Mouse (Mus musculus): ENCODE measurements around the gene Papss2.
"Not testable (repeated sequence)": the region's sequence is repeated elsewhere in the genome, so short reads cannot be mapped to it uniquely, and the experiment has no call there.

The Papss2 gene

DNA sequence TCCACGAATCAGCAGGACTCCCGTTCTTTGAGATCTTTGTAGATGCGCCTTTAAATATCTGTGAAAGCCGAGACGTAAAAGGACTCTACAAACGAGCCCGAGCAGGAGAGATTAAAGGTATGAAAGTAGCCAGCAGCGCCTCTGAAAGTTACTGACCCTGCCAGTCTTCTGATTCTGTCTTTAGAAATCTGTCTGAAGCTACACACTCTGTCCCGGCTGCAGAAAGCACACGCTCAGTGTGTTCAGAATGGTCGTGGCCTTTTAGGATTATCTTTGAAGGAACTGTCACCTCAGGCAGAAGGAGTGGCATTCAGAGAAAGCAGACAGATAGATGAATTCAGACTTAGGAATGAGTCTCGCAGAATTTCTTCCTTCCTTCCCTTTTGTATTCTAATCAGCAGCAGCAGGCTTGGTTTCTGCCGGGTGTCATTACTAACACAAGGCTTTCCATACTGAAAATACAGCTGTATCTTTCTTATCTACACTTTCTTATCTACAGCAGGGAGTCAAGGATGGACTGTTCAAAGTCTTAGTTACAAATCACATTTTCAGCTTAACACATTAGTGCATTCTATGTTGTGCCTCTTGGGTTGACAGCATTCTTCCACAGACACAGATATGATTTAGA lies 42.8 kb downstream of the Papss2 start:
- DNase-seq (ENCODE audit: low spot score in 2 of 2) = no peak

DNA sequence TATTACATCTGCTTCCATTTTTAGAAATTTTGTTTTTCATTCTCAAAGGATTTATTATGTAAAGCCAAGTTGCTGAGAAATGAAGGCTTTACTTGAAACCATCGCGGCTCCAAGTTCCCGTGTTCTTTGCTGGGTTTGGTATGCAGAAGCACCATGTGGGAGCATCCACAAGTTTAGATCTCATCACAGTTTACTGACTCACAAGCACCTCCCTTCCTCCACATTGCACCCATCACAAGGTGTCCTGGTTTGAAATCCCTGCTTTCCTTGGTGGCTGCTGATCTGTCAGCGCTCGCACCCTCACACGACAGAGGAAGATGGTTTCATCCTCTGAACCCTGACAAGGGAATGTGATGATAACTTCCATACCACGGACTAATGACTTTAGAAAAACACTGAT lies 45.9 kb downstream of the Papss2 start:
- no peak for DNase-seq (ENCODE audit: low spot score in 2 of 2)

DNA sequence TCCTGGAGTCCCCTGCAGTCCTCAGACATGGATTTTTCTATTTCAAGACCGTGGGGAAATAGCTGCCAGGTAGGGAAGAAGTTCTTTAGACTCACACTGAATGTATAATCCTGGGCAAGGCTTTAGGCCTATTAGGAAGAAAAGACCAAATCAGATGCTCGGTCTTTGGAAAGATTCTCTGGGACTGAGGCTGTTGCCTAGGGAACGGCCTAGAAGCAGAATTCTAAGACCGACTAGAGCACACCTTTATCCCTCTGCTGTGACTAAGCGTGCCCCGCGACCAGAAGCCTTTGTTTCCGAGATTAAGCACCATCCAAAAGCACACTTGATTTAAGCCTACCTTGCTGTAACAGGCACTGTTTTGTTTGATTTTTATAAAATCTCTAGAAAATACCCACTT lies 46.4 kb downstream of the Papss2 start:
- no peak for DNase-seq (ENCODE audit: low spot score in 2 of 2)

DNA sequence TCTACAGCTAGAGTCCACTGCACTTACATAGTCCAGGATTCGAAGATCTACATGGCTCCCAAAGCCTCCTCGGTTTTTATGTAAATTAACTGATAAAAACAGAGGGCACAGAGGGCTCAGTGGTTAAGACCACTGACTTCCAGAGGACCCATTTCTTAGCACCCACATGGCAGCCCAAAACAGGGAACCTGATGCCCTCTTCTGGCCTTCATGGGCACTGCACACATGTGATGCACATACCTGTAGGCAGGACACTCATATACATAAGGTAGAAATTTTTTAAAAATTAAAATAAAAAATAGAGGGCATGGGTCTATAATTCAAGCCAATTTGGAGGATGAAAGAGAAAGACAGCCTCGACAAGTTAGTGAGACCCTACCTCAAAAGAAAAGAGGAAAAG lies 48.1 kb downstream of the Papss2 start:
- DNase-seq (ENCODE audit: low spot score in 2 of 2) = no peak

DNA sequence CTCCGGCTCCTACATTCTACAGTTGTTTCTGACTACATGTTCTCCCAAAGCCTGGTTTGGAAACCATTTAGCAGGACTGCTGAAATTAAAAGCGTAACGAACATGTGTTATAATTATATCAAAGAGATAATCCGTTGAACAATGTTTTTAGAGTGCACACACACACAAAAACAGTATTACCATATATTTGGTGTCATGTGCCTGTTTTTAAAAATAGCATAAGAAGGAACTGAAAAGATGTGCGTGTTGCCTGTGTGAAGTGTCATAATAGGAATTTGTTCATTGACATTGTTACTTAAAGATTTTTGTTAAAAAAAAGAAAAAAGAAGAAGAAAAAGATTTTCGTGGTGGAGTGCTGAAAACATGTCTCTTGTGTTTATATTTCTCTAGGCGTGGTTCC lies 50.3 kb downstream of the Papss2 start:
- no peak for DNase-seq (ENCODE audit: low spot score in 2 of 2)

DNA sequence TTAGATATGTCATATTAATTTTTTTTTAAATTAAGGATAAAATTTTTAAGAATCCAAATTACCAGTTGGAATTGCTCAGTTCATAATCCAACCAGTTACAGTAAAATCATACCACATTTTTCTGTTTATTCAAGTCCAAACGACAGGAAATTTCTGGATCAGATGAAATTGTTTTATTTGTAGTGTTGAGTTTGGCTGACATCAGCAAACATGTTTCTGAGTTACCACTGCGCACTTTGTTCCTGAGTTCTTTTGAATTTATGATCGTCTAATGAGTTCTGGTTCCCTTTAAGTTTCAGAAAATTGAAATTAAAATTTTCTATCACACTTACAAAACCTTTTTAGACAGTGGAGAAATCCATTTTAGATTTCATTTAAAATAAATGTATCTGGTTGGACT lies 50.8 kb downstream of the Papss2 start:
- no peak for DNase-seq (ENCODE audit: low spot score in 2 of 2)

DNA sequence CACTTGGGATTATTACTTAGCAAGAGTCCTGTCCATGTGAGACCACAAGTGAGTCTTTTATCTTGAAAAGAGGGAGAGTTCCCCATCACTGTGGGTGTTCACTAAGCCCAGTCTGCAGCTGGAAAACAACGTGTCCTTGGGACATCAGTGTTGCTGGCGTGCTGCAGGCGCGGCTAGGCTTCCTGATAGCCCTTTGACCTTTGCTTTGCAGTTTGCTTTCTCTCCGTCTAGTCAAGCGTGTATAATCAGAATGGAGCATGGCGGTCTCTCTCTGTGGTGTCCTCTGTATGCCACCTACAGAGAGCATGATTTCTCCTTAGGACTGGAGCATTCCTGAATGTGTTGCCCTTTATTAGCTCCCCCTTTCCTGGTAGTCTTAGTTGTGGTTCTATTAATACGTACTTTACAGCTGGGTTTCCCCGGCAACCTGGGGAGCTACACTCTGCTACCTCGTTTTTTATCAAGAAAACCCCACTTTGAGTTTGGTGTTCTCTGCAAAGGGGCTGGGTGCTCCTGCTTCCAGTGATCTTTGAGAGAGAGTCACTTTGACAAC lies 52.5 kb downstream of the Papss2 start:
- DNase-seq (ENCODE audit: low spot score in 2 of 2) = no peak

DNA sequence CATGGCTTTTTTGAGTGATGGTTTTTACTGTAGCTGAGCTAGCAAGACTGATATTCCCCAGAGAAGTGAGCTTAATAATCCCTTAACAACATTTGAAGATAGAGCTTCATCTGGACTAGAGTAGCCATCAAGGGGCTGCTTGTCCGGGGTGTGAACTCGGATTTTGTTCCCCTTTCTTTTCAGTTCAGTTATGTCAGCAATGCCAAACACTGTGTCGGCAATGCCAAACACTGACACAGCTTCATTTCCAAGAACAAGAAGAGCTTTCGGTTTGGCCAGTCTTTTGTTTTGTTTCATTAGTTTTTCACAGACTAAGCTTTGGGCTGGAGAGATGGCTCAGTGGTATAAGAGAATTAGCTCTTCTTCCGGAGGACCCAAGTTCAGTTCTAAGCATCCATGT lies 55.5 kb downstream of the Papss2 start:
- DNase-seq (ENCODE audit: low spot score in 2 of 2) = no peak

DNA sequence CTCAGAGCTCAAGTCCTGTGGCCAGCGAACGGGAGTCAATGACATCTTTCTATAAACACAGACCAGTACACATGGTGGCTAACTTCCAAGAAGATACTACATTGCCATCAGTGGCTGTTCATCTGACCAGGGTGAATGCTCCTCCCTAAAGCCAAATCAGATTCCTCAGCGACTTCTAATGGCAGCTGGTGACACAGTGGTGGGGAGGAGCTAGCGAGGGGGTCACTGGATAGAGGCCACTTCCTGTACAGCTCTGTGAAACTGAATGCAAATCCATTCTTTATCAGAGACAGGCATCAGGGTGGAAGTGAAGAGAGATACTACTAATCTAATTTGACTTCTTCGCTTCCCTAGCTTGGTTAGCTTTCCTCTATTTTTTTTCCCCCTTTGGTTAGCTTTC lies 57.5 kb downstream of the Papss2 start:
- DNase-seq (ENCODE audit: low spot score in 2 of 2) = no peak

DNA sequence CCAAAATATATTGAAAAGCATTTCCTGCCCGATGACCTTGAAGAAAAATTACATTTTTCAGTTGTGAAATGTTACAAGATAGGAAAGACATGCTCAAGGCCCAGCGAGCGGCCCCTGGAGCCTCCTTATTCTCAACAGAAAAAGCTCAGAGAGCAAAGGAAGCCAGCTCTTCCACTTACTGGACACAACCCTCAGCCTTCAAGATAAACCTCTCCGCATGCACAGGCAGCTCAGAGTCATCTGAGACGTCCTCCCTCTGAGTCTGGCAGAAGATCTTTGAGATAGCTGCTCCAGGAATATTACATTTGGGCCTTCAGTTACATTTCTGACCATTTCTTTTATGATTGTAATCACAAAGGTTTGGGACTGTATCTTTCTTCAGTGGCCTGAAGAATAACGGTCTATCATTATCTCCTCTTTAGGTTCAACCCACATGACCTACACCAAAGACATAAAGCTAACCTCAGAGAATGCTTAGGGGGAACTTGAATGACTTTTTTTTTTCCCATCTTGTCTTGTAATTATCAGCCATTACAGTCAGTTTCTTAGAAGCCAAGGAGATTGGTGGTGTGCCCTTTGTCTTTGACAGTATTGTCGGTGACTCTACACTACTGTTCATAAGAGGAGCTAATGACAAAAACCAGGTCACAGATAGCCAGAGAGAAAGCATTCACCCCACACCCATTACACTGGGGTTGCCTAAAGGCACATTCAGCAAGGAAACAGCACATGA lies 58.2 kb downstream of the Papss2 start:
- no peak for DNase-seq (ENCODE audit: low spot score in 2 of 2)

DNA sequence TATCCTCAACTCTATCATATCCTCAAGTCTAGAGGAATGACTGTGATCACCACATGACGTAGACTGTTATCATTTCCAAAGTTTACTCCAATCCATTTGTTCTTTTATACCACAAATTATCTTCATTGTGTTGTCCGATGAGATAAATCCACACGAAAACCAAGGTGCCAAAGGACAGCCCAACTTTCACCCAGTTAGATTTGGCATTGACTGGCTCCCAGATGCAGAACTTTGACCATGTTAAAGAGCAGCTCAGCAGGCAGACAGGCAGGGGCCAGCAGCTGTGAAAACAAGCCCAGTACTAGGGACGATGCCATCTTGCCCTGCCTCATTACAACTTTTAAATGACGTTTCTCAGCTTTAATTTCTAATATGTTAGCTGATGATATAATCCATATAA lies 63.8 kb downstream of the Papss2 start:
- no peak for DNase-seq (ENCODE audit: low spot score in 2 of 2)

DNA sequence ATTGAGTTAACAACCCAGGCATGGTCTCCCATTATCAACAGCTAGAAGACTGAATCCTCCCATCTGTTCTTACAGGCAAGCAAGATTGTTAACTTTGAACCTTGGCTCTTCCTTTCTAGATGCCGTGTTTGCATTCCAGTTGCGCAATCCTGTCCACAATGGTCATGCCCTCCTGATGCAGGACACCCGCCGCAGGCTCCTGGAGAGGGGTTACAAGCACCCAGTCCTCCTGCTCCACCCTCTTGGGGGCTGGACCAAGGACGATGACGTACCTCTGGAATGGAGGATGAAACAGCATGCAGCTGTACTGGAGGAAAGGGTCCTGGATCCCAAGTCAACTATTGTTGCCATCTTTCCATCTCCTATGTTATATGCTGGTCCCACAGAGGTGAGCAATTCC lies 67.3 kb downstream of the Papss2 start:
- DNase-seq (ENCODE audit: low spot score in 2 of 2) = no peak

DNA sequence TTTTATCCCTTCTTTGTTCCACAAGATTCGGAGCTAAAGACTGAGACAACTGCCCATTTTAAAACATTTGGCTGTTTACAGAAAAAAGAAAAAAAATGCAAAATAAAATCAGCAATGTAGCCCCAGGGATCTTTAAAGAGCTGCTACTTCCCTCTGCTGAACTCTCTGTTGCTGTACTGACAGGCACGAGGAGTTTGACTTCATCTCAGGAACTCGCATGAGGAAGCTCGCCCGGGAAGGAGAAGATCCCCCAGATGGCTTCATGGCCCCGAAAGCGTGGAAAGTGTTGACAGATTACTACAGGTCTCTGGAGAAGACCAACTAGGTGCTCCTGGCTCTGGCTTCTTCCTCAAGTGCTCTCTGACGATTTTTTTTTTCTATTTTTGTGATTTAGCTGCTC lies 69.7 kb downstream of the Papss2 start:
- DNase-seq (ENCODE audit: low spot score in 2 of 2) = no peak

DNA sequence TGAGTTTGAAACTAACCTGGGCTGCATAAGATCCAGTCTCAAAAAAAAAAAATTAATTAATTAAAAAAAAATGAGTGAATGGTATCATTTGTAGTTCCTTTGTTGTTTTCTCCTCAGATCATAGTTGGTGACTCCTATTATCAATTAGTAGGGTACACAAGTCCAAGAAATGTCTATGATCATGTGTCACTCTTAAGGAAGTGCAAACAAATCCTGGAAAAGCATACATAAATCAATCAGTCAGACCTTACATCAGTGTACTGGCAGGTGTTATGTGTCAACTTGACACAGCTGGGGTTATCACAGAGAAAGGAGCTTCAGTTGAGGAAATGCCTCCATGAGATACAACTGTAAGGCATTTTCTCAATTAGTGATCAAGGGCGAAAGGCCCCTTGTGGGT lies 72.2 kb downstream of the Papss2 start:
- not testable (repeated sequence) for DNase-seq (ENCODE audit: low spot score in 2 of 2)

DNA sequence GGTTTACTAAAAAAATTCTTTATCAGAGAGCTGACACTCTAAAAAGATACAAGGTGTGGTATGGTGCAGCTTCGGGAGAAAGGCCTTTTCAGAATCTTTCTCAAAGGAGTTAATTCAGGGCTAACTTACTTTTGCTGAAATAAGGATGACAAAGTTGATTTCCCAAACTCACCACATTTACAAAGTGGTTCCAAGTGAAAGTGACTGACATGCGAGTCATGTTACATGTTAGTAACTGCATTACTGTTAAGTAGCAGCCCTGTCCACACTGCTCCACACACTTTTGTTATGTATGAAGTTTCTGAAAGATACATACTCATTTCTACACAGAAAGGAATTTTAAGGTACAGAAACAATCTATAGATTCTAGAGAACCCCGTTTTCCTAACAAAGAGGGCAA lies 80.2 kb downstream of the Papss2 start:
- no peak for DNase-seq (ENCODE audit: low spot score in 2 of 2)

DNA sequence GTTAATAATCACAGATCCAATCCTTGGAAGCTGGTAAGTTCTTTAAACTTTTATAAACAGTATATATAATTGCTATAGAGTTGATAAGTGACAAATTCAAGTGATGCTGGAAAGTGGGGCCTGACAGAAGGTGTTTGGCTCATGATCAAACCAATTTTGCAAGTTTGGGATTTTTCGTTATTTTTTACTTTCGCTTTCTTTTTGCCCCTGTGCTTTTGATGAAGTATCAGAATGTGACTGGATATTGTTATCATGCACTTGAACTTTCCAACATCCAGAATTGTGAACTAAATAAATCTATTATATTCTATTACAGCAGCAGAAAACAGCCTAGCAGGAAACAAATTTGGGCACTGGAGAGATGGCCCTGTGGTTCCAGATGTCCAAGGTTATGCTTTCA lies 85.3 kb downstream of the Papss2 start:
- no peak for DNase-seq (ENCODE audit: low spot score in 2 of 2)

DNA sequence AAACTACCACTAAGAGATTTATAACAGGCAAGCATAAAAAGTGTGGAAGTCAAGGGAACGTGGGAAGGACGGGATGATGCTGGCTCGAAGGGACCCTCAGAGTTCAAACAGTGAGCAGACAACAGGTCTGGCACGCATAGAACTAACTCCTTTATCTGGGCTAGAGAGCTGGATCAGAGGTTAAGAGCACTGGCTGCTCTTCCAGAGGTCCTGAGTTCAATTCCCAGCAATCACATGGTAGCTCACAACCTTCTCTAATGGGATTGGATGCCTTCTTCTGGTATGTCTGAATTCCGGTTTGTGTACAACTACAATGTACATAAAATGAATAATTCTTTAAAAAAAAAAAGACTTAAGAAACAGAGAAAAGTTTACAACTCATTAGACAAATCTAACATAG lies 87.5 kb downstream of the Papss2 start:
- no peak for DNase-seq (ENCODE audit: low spot score in 2 of 2)

DNA sequence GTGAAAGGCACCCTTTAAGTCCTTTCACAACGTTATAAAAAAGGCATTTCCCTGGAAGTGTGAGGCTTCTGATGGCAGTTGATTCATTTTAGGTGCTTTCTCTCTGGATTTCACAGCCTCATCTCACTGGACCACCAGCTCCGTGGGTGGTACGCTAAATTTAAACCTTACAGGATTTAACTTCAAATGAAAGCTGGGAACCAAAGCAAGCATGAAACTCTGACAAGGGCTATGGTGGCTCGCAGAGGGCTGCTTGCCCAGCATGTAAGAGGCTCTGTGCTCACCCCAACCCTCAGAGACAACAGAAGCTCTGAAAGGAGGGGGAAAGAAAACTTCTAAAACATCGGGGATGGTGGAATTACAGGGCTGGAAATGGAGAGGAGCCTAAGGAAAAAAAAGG lies 92.1 kb downstream of the Papss2 start:
- no peak for DNase-seq (ENCODE audit: low spot score in 2 of 2)

DNA sequence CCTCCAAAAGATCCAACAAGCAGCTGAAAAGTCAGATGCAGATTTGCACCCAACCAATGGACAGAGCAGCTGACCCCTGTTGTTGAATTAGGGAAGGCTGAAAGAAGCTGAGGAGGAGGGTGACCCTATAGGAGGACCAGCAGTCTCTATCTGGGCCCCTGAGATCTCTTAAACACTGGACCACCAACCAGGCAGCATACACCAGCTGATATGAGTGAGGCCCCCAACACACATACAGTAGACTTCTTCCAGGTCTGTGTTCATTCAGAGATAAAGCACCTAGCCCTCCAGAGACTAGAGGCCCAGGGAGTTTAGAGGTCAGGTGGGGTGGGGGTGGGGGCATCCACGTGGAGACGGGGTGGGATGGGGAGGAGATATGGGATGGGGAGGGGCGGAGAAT lies 92.6 kb downstream of the Papss2 start:
- DNase-seq (ENCODE audit: low spot score in 2 of 2) = not testable (repeated sequence)

DNA sequence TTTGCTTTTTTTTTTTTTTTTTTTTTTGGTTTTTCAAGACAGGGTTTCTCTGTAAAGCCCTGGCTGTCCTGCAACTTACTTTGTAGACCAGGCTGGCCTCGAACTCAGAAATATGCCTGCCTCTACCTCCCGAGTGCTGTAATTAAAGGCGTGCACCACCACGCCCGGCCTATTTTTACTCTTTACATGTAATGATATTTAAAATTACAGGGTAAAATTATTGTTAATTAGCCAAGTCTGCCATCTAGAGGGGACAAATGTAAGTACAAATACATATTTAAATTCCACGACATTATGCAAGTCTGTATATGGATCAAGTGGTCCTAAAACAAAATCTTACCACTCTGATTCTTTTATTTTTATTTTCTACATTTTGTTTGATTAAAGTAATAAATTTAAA lies 94.1 kb downstream of the Papss2 start:
- peak in 1 of 2 experiments; percentile 4 for DNase-seq (ENCODE audit: low spot score in 2 of 2)

DNA sequence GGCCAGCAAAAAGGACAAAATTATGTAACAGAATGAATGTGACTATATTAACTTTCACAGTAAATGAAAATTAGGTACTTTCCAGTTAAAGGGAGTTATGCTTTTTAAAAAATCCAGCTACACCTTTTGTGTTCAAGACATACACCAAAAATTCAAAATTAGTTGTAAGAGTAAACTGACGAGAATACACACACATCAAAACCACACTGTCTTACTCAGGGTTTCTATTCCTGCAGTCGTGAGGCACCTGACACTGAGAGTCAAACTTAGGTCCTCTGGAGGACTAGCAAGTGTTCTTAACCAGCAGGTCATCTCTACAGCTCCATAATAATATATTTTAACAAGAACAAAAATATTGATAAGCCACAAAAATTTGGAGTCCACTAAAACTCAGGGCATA lies 101.1 kb downstream of the Papss2 start:
- no peak for DNase-seq (ENCODE audit: low spot score in 2 of 2)

DNA sequence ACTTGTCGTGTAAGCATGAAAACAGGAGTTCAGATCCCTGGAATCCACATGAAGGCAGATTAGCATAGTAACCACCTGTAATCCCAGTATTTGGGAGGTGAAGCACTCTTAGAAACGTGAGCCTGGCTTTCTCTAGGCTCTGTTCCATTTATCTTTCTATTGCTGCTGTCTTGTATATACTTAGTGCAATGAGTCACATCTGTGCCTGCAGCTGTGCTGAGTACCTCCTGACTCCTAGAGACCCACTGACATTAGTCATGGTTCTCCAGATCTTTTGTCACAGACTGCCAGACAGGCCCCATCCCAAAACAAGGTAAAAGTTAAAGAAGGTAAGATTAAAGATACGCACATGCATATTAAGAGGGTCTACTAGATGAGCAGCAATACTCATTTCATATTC lies 106.6 kb downstream of the Papss2 start:
- no peak for DNase-seq (ENCODE audit: low spot score in 2 of 2)

DNA sequence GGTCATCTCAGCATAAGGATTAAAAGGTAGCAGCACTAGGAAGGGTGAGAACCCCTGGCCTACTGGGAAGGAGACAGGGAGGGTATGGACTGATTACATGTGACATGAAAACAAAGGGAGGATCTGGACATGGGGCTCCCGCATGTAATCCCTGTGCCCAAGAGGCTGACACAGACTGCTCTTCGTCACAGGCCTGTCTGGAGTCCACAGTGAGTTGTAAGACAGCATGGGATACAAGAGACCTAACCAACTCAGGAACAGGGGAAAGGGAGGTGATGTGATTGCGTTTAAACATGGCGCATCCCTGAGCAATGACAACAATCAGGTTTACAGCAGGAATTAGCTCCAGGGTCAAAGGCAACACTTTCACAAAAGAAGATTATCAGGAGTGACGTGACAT lies 113.4 kb downstream of the Papss2 start:
- DNase-seq (ENCODE audit: low spot score in 2 of 2) = no peak

DNA sequence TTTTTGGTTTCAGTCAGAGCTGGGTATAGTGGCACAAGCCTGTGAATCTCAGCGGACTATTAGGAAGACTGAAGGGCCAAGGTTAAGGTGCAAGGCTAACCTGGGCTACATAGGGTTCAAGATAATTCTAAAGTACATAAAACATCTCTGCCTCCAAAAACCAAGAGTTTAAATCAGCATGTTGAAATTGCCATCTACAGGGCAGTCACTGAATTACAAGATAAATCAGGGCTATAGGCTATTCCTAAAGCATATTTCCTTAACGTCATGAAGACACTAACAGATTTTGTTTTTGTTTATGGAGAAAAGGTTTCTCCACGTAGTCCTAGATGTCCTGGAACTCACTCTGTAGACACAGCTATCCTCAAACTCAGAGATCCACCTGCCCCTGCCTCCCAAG lies 114.7 kb downstream of the Papss2 start:
- DNase-seq (ENCODE audit: low spot score in 2 of 2) = no peak

Measured in urinary bladder, adult 18-20 months (tissue).